Mouse (Mus musculus) T-cell, adult 2 months (primary cell): ENCODE measurements around the gene Tmprss12.
A peak's percentile ranks its signal among the peaks of the same experiment; 100 is the strongest.
"Not testable (repeated sequence)": the region's sequence is repeated elsewhere in the genome, so short reads cannot be mapped to it uniquely, and the experiment has no call there.

Experiments used
- DNase-seq: peaks from one replicate; pipeline ENCODE4 v3.0.0; 2022; ENCODE audit warnings: low spot score

Gene Tmprss12

GRCm38 (mm10) chr15:100273791-100274308, 6.8 kb upstream of the Tmprss12 start:
- DNase-seq = not testable (repeated sequence)

DNA sequence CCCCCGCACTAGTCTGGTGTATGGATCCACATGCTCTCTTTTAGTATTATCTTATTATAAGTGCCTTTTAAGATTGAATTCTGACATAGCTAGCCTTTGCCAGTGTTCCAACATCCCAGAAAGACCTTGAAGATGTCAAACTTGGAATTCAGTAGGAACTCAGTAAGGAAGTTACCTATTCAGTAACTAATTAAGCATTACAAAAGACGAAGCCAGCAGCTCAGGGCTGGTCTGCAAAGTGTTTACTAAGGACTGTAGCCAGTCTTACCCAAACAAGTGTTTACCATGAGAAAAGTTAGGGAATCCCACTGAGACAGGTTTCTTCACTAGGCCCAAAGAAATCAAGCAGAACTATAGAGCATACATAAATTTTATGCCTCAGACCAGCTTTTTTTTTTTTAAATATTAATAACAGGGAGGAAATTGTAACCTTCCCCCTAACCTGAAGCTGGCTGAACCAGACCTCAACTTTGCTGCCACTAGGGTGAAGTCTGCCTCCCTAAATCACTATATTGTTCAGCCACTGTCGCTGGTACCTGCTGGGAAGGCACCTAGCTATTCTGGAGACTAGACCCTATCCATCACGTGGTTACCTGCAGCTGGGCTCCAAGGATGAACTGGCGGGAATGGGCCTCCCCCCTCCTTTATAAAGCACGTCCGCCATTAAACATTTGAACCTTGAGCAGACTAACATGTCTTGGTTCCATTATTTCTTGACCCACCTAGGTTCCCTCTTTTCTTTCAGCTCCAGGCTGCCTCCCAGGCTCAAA, 5.7 kb upstream of the Tmprss12 start:
- no peak for DNase-seq

DNA sequence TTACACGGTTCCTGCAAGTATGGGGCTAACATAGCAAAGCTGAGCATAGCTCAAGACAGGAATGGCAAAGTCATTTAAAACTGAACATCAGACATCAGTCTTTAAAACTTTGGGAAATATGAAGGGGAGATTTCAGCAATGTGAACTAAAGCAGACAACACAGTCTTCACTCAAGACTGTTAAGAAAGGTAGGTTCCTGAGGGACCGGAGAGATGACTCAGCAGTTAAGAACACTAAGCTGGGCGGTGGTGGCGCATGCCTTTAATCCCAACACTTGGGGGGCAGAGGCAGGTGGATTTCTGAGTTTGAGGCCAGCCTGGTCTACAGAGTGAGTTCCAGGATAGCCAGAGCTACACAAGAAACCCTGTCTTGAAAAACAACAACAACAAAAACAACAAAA, 4.2 kb upstream of the Tmprss12 start:
- DNase-seq = no peak

DNA sequence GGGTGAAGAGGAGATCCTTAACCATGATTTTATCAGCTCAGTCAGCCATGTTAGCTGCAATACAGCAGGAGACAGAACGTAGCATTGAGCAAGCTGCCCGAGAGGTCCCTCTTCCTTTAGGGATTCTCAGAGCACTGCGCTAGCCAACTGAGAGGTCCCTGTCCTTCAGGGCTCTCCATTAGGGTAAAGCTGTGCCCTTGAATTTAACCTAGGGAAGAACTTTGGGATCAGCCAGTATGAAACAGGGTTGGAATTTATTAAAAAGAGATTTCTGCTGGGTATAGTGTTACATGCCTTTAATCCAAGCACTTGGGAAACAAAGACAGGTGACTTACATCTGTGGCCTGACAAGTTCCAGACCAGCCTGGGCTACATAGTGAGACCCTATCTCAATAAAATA, 3.1 kb upstream of the Tmprss12 start:
- DNase-seq = no peak

DNA sequence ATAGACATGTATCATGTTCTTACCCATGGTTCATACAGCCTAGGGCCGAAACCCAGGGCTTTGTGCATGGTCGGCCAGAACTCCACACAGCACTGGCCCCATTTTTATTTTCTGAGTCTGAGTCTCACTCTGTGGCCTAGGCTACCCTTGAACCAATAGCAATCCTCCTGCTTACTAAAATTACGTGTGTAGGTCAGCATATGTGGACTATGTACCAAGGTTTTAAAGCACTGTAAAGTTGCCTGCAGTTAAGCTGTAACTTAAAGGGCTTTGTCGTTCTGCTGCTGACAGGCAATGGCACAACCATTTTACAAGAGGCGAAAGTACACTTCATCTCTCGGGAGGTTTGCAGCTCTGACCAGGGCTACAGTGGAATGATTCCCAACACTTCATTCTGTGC, 8.3 kb downstream of the Tmprss12 start:
- DNase-seq = no peak

- DNase-seq = no peak
These were observed 10.2 kb downstream of the Tmprss12 start for GRCm38 (mm10) chr15:100290858-100291257.

DNA sequence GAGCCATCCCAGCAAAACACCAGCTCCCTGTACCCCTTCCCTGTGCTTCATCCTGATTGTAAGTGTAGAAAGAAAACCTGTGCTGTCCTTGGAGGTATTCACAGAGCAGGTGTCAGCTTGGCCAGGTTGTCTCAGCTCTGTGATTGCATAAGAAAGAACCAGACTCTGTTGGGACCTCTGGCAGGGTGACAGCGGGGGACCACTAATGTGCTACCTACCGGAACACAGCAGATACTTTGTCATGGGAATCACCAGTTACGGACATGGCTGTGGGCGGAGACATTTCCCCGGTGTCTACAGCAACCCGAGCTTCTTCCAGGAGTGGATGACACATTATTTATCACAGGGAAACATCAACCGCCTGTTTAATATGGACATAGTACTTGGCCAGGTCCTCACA, 11.7 kb downstream of the Tmprss12 start:
- no peak for DNase-seq

- no peak for DNase-seq
These were observed 17.2 kb downstream of the Tmprss12 start for GRCm38 (mm10) chr15:100297856-100298255.

DNA sequence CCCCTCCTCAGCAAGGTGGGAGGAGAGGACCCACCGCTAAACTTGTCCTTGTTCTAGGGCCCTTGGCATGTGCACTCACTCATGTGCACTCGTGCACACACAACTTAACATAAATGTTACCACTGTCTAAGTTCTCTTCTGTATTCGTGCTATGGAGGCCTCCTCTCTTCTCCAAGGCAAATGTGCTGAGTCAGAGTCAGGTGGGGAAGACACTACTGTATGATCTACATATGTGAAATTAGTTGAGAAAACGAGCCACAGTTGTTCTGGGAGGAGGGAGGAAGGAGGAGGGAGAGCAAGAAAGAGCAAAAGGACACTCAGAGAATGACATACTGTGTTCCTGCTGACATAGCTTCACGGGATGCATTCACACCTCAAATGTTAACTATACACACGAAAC, 19.9 kb downstream of the Tmprss12 start:
- DNase-seq = no peak

DNA sequence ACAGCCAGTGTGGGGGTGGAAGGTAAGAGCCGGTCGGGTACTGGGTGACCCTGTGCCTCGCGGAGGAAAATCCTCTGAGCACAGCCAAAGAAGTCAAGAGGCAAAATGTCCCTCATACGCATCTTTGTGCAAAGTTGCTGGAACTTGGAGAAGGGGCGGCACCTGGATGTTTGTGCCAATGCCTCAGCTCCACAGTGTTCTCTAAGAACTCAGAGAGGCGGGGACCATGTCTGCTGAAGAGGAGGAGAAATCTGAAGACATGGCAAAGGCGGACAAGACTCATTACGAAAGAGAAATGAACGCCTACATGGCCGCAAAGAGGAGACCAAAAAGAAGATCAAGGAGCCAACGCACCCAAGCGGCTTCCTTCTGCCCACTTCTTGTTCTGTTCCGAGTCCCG, 20.9 kb downstream of the Tmprss12 start:
- no peak for DNase-seq

GRCm38 (mm10) chr15:100303428-100304018, 22.9 kb downstream of the Tmprss12 start:
- no peak for DNase-seq

- DNase-seq = peak; percentile 49
These were observed 23.7 kb downstream of the Tmprss12 start, which contains the start of gene Mettl7a1 for GRCm38 (mm10) chr15:100304019-100304991. Mettl7a1 (plus strand) TSS chr15:100304140.

- DNase-seq = no peak
These were observed 25.6 kb downstream of the Tmprss12 start for GRCm38 (mm10) chr15:100306201-100306600.

DNA sequence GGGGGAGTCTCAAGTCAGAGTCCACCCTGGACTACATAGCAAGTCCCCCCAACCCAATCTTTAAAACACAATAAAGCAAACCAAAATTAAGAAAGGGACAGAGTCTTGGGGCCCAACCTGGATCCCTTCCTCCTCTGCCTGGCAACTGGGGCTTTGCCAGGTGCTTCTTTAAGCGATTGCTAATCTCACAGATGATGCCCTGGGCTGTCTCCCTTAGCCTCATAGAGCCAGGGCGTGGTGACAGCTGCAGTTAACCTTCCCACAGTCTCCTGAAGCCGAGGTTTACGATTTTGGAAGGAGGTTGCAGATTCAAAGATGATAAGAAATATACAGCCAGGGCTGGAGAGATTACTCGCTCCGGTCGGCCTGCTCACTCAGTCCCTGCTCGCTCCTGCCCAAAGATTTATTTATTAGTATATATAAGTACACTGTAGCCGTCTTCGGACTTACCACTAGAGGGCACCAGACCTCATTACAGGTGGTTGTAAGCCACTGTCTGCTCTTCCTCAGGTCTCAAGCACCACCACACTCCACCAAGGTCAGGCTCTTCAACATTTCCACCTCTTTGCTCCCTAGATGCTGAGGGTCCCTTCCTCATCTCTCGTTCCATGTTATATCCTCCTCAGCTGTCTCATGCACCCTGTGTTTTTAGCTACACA, 26.9 kb downstream of the Tmprss12 start:
- peak; percentile 36 for DNase-seq

- DNase-seq = peak; percentile 54
These were observed 31.7 kb downstream of the Tmprss12 start for GRCm38 (mm10) chr15:100312346-100312745.

DNA sequence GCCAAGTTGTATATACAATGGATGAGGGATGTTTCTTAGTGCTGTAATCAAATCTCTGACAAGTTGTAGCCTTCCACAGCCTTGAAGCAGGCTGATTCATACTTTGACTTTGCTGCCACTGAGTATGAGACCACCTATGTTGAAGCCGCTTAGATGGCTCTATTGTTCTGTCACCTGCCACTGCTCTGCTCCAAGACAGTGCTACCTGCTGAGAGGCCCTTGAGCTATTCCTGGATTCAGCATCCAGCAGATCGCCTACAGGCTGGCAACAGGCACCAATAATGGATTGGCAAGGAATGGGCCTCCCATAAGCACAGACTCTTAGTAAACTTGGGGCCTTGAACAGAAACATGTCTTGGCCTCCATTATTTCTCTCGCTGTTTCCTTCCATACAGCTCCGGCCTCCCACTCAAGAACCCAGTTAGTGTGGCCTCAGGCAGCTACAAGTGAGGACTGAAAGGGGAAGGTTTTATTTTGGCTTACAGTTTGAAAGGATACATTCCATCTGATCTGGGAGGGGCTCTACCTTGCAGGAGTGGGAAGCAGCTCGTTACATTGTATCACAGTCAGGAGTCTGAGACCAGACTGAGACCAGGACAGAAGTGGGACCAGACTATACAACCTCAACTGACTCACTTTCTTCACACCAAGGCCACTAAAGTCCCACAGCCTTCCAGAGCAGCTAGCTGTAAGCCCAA, 34.0 kb downstream of the Tmprss12 start:
- no peak for DNase-seq

DNA sequence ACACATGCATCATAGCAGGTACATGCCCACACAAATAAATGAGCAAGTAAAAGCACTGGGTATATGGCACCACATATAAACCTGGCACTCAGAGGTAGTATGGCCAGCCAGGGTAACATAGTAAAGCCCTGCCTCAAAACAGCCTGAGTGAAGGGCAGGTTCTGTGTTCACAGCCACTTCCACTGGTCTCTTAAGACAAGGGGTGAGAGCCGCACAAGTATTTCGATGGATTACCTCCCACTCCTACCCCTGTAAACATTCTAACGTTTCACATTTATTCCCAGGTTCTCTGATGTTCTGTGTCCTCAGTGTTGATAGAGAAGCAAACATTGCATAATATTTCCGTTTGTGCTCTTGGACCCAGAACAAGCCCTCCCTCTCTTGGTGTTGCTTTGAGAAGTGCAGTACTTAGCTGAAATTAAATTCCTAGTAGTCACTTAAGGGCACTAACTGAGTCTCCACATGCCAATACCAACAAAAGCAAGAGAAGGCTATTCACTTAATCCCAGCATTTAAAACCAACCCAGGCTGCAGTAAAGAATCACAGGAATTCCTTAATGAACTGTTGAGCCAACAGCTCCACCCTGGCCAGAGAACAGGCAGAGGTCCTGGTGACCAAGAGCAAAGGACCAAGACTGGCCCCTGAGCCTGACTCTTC, 37.5 kb downstream of the Tmprss12 start:
- not testable (repeated sequence) for DNase-seq

- no peak for DNase-seq
These were observed 39.2 kb downstream of the Tmprss12 start for GRCm38 (mm10) chr15:100319884-100320283.

DNA sequence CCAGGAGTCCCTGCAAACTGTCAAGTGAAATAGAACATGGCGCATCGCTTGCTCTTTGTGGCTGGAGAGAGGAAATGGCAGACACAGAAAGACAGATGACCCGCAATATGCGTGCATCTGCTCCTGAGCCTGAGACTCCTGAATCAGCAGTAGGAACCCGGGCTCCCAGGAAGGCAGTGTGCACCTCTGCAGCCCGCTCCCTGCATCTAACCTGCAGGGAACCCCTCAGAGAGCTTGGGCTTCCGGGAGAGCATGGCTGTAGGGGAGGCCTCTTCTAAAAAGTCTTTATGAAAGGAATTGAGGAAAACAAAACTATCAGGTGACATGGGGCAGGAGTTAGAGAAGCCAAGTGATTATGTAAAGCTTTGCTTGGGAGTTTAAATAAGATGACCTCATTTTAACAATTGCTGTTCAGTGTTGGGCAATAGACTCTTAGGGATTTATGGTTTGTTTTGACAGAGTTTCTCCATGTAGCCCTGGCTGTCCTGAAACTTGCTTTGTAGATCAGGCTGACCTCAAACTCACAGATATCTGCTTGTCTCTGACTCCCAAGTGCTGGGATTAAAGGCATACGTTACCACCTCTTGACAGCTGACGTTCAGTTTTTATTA, 39.8 kb downstream of the Tmprss12 start:
- DNase-seq = no peak

DNA sequence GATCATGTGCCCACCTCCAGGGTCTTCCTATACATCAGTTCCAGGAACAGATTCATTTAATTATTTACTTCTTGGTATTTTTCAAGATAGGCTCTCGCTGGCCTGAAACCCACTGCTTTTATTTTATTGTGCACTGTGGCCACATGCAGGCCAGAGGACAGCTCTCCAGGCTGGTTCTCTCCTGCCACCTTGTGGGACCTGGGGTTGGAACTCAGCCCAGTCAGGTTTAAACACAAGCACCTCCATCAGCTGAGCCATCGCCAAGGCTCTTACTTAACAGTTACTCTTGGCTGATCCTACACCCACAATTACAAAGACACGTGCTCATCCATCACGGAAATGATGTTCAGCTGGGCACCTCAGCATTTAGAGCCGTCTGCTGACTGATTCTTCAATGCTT, 40.5 kb downstream of the Tmprss12 start:
- no peak for DNase-seq
